Mouse (Mus musculus): ENCODE measurements around the gene Rgs19. TPM values are rescaled to one million over a fixed set of nuclear protein-coding genes. Genes with fewer than 3 reads are reported as not detected.

Rgs19 gene
- 103 and 106 TPM in 2 replicates for polyA plus RNA-seq (2012; rRNA removed)

DNA sequence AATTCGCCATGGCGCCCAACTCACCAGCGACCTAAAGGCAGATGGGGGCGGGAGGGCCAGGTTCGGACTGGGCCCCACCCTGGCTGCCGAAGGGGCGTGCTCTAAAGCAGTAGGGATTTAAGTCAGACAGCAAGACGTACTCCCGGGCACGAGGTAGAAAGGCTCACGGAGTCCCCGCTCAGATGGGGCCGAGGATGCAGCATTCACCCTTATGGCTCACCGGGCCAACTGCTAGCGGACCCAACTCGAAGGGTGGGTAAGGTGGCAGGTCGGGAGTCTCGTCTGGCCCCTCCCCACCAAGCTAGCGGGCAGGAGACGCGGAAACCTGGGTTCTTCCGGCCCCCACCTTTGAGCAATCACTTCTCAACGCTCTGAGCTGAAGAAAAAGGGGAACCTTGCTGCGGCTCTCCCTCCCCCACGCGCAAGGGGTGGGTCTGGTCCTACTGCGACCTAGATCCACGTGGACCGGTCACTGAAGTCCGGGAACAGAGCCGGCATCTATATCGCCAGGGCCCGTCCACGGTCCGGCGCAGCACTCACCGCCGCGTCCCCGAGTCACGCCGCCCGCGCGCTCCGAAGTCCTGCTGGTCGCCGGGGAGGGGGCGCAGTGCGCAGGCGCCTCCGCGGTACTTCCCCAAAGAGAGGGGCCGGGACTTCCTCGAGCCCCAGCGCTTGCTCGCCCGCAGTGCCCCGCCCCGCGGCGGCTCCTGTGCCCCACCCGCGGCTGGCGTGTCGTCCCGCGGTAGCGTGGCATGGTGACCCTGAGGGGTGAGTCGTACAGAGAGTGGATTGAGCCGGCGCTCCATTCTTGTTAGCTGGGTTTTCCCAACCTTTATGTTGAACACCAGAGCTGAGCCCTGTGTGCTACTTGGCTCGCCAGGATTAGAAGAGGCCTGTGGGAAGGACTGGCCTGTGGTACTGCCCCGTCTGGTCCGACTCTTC, at the start of gene Rgs19:
Rgs19 (minus strand) TSS at position 639 of the 942 bp plus-strand sequence.

GRCm38 (mm10) chr2:181714903-181715326, 21.1 kb upstream of the Rgs19 start, which contains the start of gene Oprl1:
TSS of gene Oprl1 (plus strand) at chr2:181715016.

GRCm38 (mm10) chr2:181698241-181698640, 4.5 kb upstream of the Rgs19 start, which contains the start of gene Lkaaear1:
TSS of gene Lkaaear1 (minus strand) at chr2:181698442.

DNA sequence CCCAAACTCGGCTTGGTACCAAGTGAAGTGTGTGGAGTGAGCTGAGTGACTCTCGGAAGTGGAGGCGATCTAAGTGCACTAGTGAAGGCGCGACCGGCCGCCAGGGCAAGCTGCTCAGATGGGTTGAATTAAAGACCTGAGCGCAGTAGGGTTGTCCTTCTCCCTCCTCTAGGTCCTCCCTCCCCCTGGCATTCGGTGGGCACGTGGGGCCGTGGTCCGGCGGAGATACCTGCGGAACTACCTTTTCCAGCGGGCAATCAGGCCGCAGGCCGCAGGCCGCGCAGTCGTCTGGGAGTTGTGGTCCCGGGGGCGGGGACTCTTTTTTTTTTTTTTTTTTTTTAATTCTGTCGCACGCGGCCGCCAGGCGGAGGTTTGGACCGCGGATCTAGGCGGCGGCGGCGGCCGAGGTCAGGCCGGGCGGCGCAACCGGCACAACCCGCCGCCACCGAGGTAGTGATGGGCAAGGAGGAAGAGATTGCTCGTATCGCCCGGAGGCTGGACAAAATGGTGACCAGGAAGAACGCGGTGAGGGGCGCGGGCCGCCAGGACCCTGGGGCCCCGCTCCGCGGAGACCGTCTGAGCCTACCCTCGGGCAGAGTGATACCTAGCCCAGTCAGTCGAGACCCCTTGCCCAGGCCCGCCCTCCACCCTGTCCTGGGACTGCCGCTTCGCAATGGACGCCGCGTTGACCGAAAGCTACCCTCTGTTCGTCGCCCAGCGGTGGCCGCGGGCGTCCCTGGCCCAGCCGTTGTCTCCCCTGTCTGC, 13.6 kb downstream of the Rgs19 start, which contains the start of gene Tcea2:
Tcea2 (plus strand) TSS at position 360 of the 765 bp plus-strand sequence.

GRCm38 (mm10) chr2:181671326-181671725, 22.5 kb downstream of the Rgs19 start, which contains the start of gene Sox18:
TSS of gene Sox18 (minus strand) at chr2:181671640.

DNA sequence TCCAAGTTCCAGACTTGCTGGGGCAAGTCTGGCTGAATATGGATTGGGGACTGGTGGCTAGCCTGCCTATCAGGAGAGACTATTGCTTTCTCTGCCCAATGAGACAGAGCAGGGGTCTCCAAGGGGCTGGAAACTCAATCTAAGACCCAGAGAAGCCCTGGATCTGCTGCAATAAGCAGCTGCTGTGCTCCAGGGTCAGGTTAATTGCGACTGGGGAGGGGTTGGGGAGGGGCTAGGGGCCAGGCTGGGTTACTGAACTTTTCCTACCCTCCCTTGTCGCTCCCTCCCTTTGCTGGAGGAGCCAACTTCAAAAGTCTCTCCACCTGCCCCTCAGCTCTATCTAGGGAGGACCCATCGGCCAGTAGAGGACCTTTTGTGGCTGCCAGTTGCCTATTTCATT, 37.0 kb downstream of the Rgs19 start, which contains the start of gene Gm29797:
Gm29797 (plus strand) TSS at position 301 of the 400 bp plus-strand sequence.

Other genes with a start within 250 kb of the Rgs19 start
- gene Zbtb46, start 234.6 kb downstream of the Rgs19 start, polyA plus RNA-seq (2012; rRNA removed): 10.0 and 11.4 TPM in 2 replicates
- not detected in 2 replicates for gene Abhd16b, start 200.8 kb downstream of the Rgs19 start, polyA plus RNA-seq (2012; rRNA removed)
- gene Tpd52l2, start 196.8 kb downstream of the Rgs19 start, polyA plus RNA-seq (2012; rRNA removed): 108 and 119 TPM in 2 replicates
- 183 and 196 TPM in 2 replicates for gene Dnajc5, start 173.5 kb downstream of the Rgs19 start, polyA plus RNA-seq (2012; rRNA removed)
- gene Uckl1, start 109.1 kb downstream of the Rgs19 start, polyA plus RNA-seq (2012; rRNA removed): 149 and 150 TPM in 2 replicates
- gene Prpf6, start 102.1 kb downstream of the Rgs19 start, polyA plus RNA-seq (2012; rRNA removed): 34.2 and 36.7 TPM in 2 replicates
- 109 and 115 TPM in 2 replicates for gene Zfp512b, start 101.2 kb downstream of the Rgs19 start, polyA plus RNA-seq (2012; rRNA removed)
- gene Samd10, start 94.8 kb downstream of the Rgs19 start, polyA plus RNA-seq (2012; rRNA removed): 116 and 121 TPM in 2 replicates
- 0.31 TPM in 1 of 2 replicates, not detected in the other for gene Gm29797, start 36.9 kb downstream of the Rgs19 start, polyA plus RNA-seq (2012; rRNA removed)
- 17.6 and 18.4 TPM in 2 replicates for gene Sox18, start 22.3 kb downstream of the Rgs19 start, polyA plus RNA-seq (2012; rRNA removed)
- gene Tcea2, start 13.7 kb downstream of the Rgs19 start, polyA plus RNA-seq (2012; rRNA removed): 94.0 and 96.3 TPM in 2 replicates
- not detected in 2 replicates for gene Lkaaear1, start 4.5 kb upstream of the Rgs19 start, polyA plus RNA-seq (2012; rRNA removed)
- gene Oprl1, start 21.0 kb upstream of the Rgs19 start, polyA plus RNA-seq (2012; rRNA removed): 82.6 and 85.7 TPM in 2 replicates
- 34.6 and 34.7 TPM in 2 replicates for gene Myt1, start 69.4 kb upstream of the Rgs19 start, polyA plus RNA-seq (2012; rRNA removed)
- gene Pcmtd2, start 143.9 kb upstream of the Rgs19 start, polyA plus RNA-seq (2012; rRNA removed): 53.4 and 53.5 TPM in 2 replicates
- gene Polr3k, start 170.4 kb upstream of the Rgs19 start, polyA plus RNA-seq (2012; rRNA removed): 53.4 and 54.7 TPM in 2 replicates